Mouse (Mus musculus) thymus, postnatal 25 days (tissue): ENCODE measurements at regions not wholly inside any gene's neighbourhood (a gene's known extent, or its start where the extent isn't known, plus 50 kb on each side); places are given as distances from the start of the nearest gene placed in this dataset.
"Not testable (repeated sequence)": the region's sequence is repeated elsewhere in the genome, so short reads cannot be mapped to it uniquely, and the experiment has no call there.

Experiments
- DNase-seq: peaks from one replicate; pipeline ENCODE4 v3.0.0; 2022

GRCm38 (mm10) chr16:76958597-76959392 is 54.7 kb upstream of the Usp25 start:
- DNase-seq = no peak

DNA sequence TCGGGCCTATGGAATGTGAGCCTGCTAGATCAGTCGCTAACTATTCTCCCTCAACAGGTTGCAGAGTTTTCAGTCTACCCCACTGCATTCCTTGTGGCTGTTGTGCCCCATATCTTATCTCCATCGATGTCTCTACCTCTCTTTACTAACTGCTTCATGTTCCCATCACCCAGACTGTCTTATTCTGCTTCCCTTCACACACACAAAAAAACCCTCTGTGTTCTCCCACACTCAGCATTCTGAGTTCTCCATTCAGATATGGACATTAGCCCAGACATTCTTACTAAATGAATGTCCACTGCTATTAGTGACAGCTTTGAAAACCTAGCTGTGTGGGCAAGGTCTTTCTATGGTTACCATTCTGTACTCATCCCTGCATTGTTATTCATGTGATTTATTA is 56.0 kb upstream of the Usp25 start:
- no peak for DNase-seq

- DNase-seq = no peak
Observed at GRCm38 (mm10) chr16:76957090-76957489, 56.4 kb upstream of the Usp25 start.

GRCm38 (mm10) chr16:76950836-76951486 is 62.5 kb upstream of the Usp25 start:
- DNase-seq = no peak

DNA sequence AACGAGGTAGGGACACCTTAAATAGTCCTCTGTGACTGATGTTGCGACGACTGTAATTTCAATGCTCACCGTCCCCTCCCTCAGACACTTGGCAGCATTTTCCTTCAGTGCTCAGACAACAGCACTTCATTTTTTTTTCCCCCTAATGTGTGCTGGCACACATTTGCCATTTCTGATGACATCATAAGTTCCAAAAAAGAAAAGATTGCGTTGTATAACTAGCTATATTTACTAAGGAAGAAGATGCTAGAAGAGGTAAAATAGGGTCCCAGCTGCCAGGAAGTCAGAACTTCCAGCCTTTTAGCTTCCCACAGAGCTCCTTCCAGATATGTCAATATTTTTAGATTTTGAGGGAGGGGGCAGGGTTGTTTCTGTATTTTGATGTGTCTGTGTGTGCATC is 66.5 kb upstream of the Usp25 start:
- DNase-seq = no peak

GRCm38 (mm10) chr16:76938128-76938527 is 75.4 kb upstream of the Usp25 start:
- no peak for DNase-seq

- DNase-seq = no peak
Observed at GRCm38 (mm10) chr16:76927901-76928300, 85.6 kb upstream of the Usp25 start.

GRCm38 (mm10) chr16:76920137-76920536 is 93.4 kb upstream of the Usp25 start:
- DNase-seq = not testable (repeated sequence)

GRCm38 (mm10) chr16:76918598-76918997 is 94.9 kb upstream of the Usp25 start:
- DNase-seq = no peak

DNA sequence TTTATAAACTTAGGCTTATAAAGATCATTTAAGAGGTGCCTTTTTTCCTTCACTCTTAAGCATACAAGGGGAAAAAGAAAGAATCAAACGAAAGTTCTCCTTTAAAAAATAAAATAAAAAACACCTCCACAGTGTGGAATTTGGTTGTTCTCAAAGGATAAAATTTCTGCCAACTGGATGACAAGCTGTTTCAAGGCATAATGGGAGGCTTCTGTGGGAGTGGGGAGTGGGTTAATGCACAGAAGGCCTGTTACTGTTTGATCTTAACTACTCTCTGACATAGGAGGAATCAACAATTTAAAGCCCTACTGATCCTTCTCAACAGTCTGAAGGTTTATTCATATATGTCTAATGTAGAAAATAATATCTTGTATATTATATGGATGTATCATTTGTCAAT is 99.2 kb upstream of the Usp25 start:
- DNase-seq = no peak

DNA sequence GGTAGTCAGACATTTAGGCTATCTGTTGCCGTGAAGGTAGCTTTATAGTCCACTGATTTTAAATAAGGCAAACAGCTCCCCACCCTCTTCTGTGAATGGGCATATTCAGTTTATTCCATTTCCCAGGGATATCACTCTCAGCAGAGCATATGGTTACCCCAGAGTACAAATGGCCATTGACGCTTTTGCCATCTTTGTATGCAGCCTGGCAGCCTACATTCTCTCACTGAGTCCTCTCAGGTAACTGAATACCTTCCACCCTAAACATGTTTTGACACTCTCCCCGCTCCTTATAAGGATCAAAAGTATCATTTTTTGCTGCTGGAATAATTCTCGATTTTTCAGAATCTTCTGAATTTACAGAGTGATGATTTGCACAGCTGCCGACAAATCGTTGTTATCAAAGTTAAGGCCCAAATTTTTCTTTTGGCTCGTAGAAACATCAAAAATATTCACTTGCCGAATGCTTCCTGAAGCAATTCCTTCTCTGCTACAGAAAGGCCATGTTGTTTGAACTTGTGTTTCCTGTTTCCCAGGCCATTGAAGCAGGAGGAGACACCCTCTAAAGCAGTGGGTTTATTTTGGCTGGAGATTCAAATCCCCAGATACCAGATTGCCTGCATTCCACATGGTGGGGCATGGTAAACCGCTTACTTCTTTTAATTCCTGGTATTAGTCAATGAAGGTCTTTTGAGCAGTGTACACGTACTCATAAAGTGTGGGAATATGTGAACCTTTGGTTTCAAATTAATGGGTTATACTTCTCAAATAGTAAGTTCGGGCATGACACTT is 108.1 kb upstream of the Usp25 start:
- DNase-seq = no peak

DNA sequence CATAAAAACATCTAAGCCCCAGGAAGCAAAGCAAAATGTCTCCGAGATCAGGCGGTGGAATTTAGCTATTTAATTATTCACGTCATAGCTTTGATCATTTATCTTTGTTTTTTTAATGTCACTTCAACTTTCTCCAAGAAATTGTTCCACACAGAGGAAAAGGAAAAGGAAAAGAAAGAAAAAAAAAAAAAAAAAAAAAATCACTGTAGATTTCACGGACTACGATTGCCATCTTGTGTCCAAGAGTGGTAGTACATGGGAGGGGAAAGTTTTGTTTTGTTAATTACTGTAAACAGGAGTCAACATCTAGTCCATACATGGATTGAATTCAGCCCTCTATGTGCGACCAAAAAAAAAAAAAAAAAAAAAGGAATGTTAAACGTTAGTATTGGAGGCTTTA is 114.4 kb upstream of the Usp25 start:
- peak; percentile 8 for DNase-seq

- DNase-seq = no peak
Observed at GRCm38 (mm10) chr16:76896305-76896704, 117.2 kb upstream of the Usp25 start.

- no peak for DNase-seq
Observed at GRCm38 (mm10) chr16:76895781-76896180, 117.7 kb upstream of the Usp25 start.

GRCm38 (mm10) chr16:76878576-76878975 is 134.9 kb upstream of the Usp25 start:
- DNase-seq = no peak

- no peak for DNase-seq
Observed at GRCm38 (mm10) chr16:76875397-76876018, 138.0 kb upstream of the Usp25 start.

DNA sequence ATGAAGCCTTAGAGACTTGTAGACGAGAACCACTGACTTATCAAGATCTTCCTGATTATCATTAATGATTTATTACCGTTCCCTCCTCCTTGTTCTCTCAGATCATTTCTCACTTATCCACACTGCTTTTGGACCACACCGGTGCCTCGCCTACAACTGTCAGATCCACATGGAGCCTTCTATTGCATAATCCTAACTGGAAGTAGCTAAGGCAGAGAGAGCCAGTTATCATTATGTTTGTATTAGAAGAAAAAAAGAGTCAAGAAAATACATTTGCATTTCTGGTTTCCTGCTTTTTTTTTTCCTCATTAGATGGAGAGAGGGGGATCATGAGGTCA is 147.1 kb upstream of the Usp25 start:
- DNase-seq = no peak

DNA sequence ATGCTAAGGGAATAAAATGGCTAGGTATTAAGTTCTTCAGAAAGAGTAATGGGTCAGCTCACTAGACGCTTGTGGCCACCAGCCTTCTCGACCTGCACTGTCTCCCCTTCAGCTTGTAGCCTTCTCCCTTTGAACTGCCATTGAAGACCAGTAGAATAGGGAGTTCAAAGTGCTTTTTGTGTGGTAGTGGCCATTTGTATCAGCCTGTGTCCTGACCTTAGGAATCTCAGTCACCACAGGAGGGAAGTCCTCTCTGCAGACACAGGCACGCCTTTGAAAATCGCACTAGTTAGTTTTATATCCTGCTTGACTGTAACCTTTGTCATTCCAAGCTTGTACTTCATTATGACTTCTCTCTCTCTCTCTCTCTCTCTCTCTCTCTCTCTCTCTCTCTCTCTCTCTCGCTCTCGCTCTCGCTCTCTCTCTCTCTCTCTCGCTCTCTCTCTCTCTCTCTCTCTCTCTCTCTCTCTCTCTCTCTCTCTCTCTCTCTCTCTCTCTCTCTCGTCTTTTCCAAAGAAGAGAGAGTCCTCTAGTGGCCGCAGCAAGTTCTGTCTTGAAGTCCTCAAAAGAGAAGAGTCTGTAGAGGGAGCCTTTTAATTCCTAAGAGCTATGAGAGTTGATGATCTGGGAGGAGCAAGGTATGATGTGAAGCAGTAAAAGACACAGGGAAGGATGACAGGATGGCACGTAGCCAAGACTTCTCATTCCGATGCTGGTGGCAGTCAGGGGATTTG is 147.6 kb upstream of the Usp25 start:
- DNase-seq = peak; percentile 21

- DNase-seq = no peak
Observed at GRCm38 (mm10) chr16:76864392-76864791, 149.1 kb upstream of the Usp25 start.

- DNase-seq = no peak
Observed at GRCm38 (mm10) chr16:76855797-76856196, 157.7 kb upstream of the Usp25 start.

DNA sequence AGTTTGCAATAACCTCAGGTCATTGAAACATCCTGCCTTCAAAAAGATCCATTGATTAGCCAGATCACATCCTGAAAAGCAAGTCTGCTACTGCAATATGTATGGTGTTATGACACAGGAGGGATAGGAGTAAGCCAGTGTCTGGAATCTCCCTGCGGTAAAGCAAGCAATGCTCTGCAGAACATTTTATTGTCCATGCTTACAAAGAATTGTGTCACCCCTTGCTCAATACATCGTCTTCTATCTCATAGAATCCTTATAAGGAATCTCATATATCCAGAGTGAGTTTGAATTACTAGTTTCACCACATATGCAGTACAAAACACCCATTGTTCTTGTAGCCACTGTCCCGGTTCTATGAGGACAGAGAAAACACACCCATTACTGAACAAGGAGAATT is 162.1 kb upstream of the Usp25 start:
- no peak for DNase-seq

DNA sequence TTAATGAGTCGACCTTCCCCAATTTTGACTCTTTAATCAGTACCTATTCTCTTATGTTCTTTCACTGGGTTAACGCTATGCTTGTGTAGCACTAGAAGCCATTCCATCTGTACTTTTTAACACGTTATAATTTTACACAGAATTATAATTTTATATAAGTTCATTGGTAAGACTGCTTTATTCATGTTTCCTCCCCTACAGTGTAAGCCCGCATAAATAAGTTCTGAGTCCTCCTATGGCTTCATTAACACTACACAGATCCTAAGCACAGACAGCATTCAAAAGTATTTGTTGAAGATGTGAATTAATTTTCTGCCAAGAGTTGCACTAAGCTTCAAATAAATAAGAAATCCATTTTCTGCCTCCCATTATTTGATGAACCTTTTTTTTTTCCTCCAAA is 176.1 kb upstream of the Usp25 start:
- no peak for DNase-seq

DNA sequence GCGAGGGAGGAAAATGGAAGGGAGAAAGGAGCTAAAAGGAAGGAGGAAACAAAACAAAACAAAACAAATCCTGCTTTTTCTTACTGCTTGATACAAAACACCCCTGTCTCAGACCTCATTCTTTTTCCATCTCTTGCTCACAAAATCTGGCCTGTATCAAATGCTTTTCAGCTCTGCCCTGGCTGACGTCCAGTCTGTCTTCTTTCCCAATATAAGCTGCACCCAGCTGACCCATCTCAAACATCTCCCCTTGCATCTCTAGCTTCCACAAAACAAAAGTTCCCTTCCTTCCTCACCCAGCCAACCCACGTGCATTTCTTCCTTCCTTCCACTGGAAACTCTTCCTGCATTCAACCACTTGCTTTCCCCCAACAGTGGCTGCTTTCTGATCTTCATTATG is 183.1 kb upstream of the Usp25 start:
- DNase-seq = no peak
